Mouse (Mus musculus) intestine, embryonic 16.5 days (tissue): ENCODE data around the gene Scube2. TPM values are rescaled to one million over a fixed set of nuclear protein-coding genes. Genes with fewer than 3 reads are reported as not detected.

Source experiments
- ATAC-seq: fragments of 200-750 bp; cut with Nextera tagmentation; 2 replicates; pipeline ENCODE4 v1.8.0; 2017; ENCODE audit warnings: moderate TSS enrichment, moderate library complexity
- H3K27ac ChIP-seq: fragments of 300-500 bp; sonication (generic); 2 replicates; pipeline ENCODE4 v1.5.1; 2014; ENCODE audit warnings: mild to moderate bottlenecking, low read length
- H3K27me3 ChIP-seq: fragments of 300-500 bp; sonication (generic); replicated peaks from 2 replicates; pipeline ENCODE4 v1.6.1; 2014; ENCODE audit warnings: low read length, control low read depth, mixed read lengths; ENCODE audit not compliant: control insufficient read depth, insufficient read depth
- H3K36me3 ChIP-seq: fragments of 300-500 bp; sonication (generic); 2 replicates; pipeline ENCODE4 v1.6.1; 2014; ENCODE audit warnings: low read length, control low read depth; ENCODE audit not compliant: control insufficient read depth, insufficient read depth
- H3K4me1 ChIP-seq: fragments of 300-500 bp; sonication (generic); 2 replicates; pipeline ENCODE4 v1.6.1; 2014; ENCODE audit warnings: low read length, control low read depth, mixed read lengths; ENCODE audit not compliant: control insufficient read depth, insufficient read depth
- H3K4me2 ChIP-seq: fragments of 300-500 bp; sonication (generic); 2 replicates; pipeline ENCODE4 v1.6.1; 2014; ENCODE audit warnings: low read depth, low read length, control low read depth
- H3K4me3 ChIP-seq: fragments of 300-500 bp; sonication (generic); 2 replicates; pipeline ENCODE4 v1.5.1; 2014; ENCODE audit warnings: mild to moderate bottlenecking, low read length
- H3K9ac ChIP-seq: fragments of 300-500 bp; sonication (generic); 2 replicates; pipeline ENCODE4 v1.6.1; 2014; ENCODE audit warnings: low read depth, low read length
- H3K9me3 ChIP-seq: fragments of 300-500 bp; sonication (generic); 2 replicates; pipeline ENCODE4 v1.6.1; 2016; ENCODE audit warnings: low read length, control low read depth; ENCODE audit not compliant: control insufficient read depth
- WGBS: fragments of 180-500 bp; shearing (Covaris S2); extraction: QIAGEN DNeasy Blood & Tissue Kit; methylation state at CpG from one replicate; pipeline ENCODE4 v1.1.7; 2014; 5-methylcytosine and 5-hydroxymethylcytosine counted together
- polyA plus RNA-seq: library from polyadenylated mRNA; unstranded; fragments of >200 nt; fragmentation: Nextera tagmentation; extraction: Ambion mirVana; gene quantifications from 2 replicates; pipeline ENCODE4 v1.2.1, GENCODE M21; 2015

Scube2 gene
- 2.5 and 2.9 TPM in 2 replicates for polyA plus RNA-seq

GRCm38 (mm10) chr7:109865370-109866229 lies at the start of gene Scube2:
Gene Scube2 (minus strand): TSS chr7:109865679.
- ATAC-seq, result peak; percentile 88
- WGBS, result under 1% methylated on average over 47 of the region's 69 CpGs
- peak within 1 kb of the TSS; percentile 68 for H3K9ac ChIP-seq
- no peak within 1 kb of the TSS for H3K27ac ChIP-seq
- peak within 1 kb of the TSS; percentile 97 for H3K4me2 ChIP-seq
- H3K9me3 ChIP-seq, result no peaks in the 10 kb centered on the region
- H3K27me3 ChIP-seq, result peaks cover 17% of the 10 kb centered on the region
- peaks cover 9% of the 10 kb centered on the region; the same call in 1 of the 2 replicates for H3K4me1 ChIP-seq
- H3K36me3 ChIP-seq, result no peaks in the 10 kb centered on the region
- H3K4me3 ChIP-seq, result peak within 1 kb of the TSS; percentile 62

- 100% methylated on average over 2 of the region's 2 CpGs for WGBS
- Histone ChIP-seq H3K9me3 (no peaks in the 10 kb centered on the region), H3K27me3 (no peaks in the 10 kb centered on the region), H3K9ac (no peak overlapping the region), H3K4me2 (no peak overlapping the region), H3K4me3 (no peak overlapping the region), H3K36me3 (peaks cover 29% of the 10 kb centered on the region), H3K27ac (no peak overlapping the region), H3K4me1 (no peaks in the 10 kb centered on the region)
- no peak for ATAC-seq
Observed at GRCm38 (mm10) chr7:109906165-109906564, 40.7 kb upstream of the Scube2 start.

- Histone ChIP-seq H3K9me3 (no peaks in the 10 kb centered on the region), H3K27me3 (no peaks in the 10 kb centered on the region), H3K36me3 (peaks cover 20% of the 10 kb centered on the region), H3K27ac (no peak overlapping the region), H3K4me2 (no peak overlapping the region), H3K4me1 (no peaks in the 10 kb centered on the region), H3K9ac (no peak overlapping the region), H3K4me3 (no peak overlapping the region)
- ATAC-seq, result no peak
- WGBS, result 80% methylated on average over 9 of the region's 9 CpGs
Observed at GRCm38 (mm10) chr7:109900921-109901320, 35.4 kb upstream of the Scube2 start.

GRCm38 (mm10) chr7:109898911-109899310 lies 33.4 kb upstream of the Scube2 start:
- no peak overlapping the region for H3K4me3 ChIP-seq
- H3K27ac ChIP-seq, result no peak overlapping the region
- no peak overlapping the region for H3K9ac ChIP-seq
- H3K4me1 ChIP-seq, result no peaks in the 10 kb centered on the region
- H3K27me3 ChIP-seq, result no peaks in the 10 kb centered on the region
- ATAC-seq, result no peak
- H3K4me2 ChIP-seq, result no peak overlapping the region
- peaks cover 16% of the 10 kb centered on the region; the same call in 1 of the 2 replicates for H3K36me3 ChIP-seq
- no peaks in the 10 kb centered on the region for H3K9me3 ChIP-seq

- Histone ChIP-seq H3K27ac (no peak overlapping the region), H3K4me2 (no peak overlapping the region), H3K9me3 (no peaks in the 10 kb centered on the region), H3K9ac (no peak overlapping the region), H3K4me1 (no peaks in the 10 kb centered on the region), H3K36me3 (no peaks in the 10 kb centered on the region; the same call in 1 of the 2 replicates), H3K27me3 (no peaks in the 10 kb centered on the region), H3K4me3 (no peak overlapping the region)
- 41% methylated on average over 3 of the region's 3 CpGs for WGBS
- no peak; the same call in 1 of the 2 replicates for ATAC-seq
Observed at GRCm38 (mm10) chr7:109892530-109892929, 27.1 kb upstream of the Scube2 start.

- no peaks in the 10 kb centered on the region for H3K4me1 ChIP-seq
- H3K4me3 ChIP-seq, result no peak overlapping the region
- H3K9ac ChIP-seq, result no peak overlapping the region
- H3K36me3 ChIP-seq, result no peaks in the 10 kb centered on the region; the same call in 1 of the 2 replicates
- no peaks in the 10 kb centered on the region for H3K27me3 ChIP-seq
- H3K4me2 ChIP-seq, result no peak overlapping the region
- H3K9me3 ChIP-seq, result no peaks in the 10 kb centered on the region
- no peak; the same call in 1 of the 2 replicates for ATAC-seq
- WGBS, result 89% methylated on average over 4 of the region's 4 CpGs
- H3K27ac ChIP-seq, result no peak overlapping the region
Observed at GRCm38 (mm10) chr7:109891786-109892185, 26.3 kb upstream of the Scube2 start.

- WGBS, result 100% methylated on average over 2 of the region's 2 CpGs
Observed at GRCm38 (mm10) chr7:109890256-109890655, 24.8 kb upstream of the Scube2 start.

GRCm38 (mm10) chr7:109889300-109889699 lies 23.8 kb upstream of the Scube2 start:
- H3K9ac ChIP-seq, result no peak overlapping the region
- no peaks in the 10 kb centered on the region for H3K4me1 ChIP-seq
- no peak for ATAC-seq
- no peak overlapping the region for H3K4me2 ChIP-seq
- no peak overlapping the region for H3K27ac ChIP-seq
- H3K27me3 ChIP-seq, result no peaks in the 10 kb centered on the region
- 74% methylated on average over 5 of the region's 5 CpGs for WGBS
- H3K36me3 ChIP-seq, result no peaks in the 10 kb centered on the region; the same call in 1 of the 2 replicates
- no peaks in the 10 kb centered on the region for H3K9me3 ChIP-seq
- H3K4me3 ChIP-seq, result no peak overlapping the region

More at GRCm38 (mm10) chr7:109890256-109890655, 24.8 kb upstream of the Scube2 start:
- no peaks in the 10 kb centered on the region; the same call in 1 of the 2 replicates for H3K36me3 ChIP-seq
- no peaks in the 10 kb centered on the region for H3K9me3 ChIP-seq
- no peak overlapping the region for H3K4me2 ChIP-seq
- H3K4me1 ChIP-seq, result no peaks in the 10 kb centered on the region
- H3K27ac ChIP-seq, result no peak overlapping the region
- no peak for ATAC-seq
- no peak overlapping the region for H3K9ac ChIP-seq
- no peak overlapping the region for H3K4me3 ChIP-seq
- no peaks in the 10 kb centered on the region for H3K27me3 ChIP-seq

GRCm38 (mm10) chr7:109886249-109886648 lies 20.8 kb upstream of the Scube2 start:
- Histone ChIP-seq H3K4me3 (no peak overlapping the region), H3K27me3 (no peaks in the 10 kb centered on the region), H3K9ac (no peak overlapping the region), H3K27ac (no peak overlapping the region), H3K36me3 (no peaks in the 10 kb centered on the region), H3K4me2 (no peak overlapping the region), H3K4me1 (no peaks in the 10 kb centered on the region), H3K9me3 (peaks cover 3% of the 10 kb centered on the region; the same call in 1 of the 2 replicates)
- 93% methylated on average over 1 of the region's 1 CpGs for WGBS
- no peak for ATAC-seq
